Mouse (Mus musculus): ENCODE results near the gene 2010111I01Rik.

2010111I01Rik gene

DNA sequence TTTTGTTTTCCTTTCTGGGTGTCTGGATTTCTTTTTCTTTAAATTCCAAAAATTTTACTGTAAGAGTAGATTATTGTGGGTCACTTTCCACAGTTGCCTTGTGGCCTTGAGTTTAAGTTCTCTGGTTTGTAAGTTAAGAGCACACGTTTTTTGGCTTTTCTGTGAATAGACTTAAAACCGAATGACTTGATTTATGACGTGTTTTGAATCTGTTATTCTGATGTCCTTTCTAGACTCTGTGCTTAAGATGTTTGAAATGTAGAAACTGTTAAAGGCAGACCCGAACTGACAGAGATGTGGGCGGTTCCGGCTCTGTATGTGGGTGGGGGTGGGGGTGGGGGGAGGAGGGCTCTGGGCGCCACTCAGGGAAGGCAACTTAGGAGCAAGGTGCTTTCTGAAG lies 282.3 kb downstream of the 2010111I01Rik start:
- DNase-seq, result peak in 1 of 2 experiments; percentile 19

DNA sequence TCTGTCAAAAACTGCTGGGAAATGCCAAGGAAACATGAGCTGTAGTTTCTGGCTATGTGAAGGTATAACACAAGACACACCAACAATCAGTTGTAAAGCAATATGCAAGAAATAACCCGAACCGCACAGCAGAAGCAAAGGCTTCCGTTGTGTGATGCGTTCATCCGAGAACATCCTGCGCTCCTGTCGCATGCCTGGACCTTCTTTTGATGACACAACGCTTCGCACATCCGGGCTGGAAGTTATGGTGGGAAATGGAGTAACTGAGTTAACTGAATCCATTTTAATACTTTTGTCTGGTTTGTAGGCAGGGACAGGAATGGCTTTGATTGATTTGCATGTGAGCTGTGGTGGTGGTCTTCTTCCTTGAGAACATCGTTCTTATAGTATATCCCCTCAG lies 282.9 kb downstream of the 2010111I01Rik start:
- peak in 1 of 2 experiments; percentile 39 for DNase-seq

DNA sequence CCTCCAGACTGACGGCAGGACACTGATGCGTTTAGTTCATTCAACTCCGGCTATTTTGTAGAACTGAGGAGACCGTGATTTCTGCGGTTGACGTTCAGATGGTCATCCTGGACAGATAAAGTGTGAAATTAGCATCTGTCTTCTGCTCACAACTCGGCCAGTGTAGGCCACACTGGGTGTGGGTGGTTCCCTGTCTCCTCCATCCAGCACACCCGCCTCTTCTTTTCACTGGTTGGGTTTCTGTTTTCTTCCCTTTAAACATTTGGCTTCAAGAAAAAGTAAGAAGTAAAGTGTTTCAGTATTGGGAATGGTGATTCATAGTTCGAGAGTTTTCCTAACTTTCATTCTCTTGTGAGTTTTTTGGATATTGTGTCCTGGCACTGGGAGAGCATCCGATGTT lies 283.6 kb downstream of the 2010111I01Rik start:
- peak in 1 of 2 experiments; percentile 10 for DNase-seq

DNA sequence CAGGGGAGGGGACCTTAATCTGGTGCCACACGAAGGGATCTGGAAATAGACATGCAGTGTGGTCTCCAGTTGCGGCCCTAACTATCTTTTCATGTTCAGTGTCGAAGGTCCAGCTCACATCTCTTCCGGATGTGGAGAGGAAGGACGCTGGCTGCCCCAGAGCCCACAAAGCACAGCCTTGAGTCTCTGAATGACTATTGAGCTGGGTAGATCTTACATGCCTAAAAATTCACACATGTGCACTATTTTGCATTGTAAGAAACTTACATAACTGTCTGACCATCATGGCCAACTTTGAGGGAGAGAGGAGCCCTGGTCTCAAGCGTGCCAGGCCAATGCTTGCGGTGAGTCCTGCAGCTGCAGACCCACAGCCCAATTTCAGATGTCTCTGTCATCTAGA lies 284.5 kb downstream of the 2010111I01Rik start:
- DNase-seq, result peak in 1 of 2 experiments; percentile 25

DNA sequence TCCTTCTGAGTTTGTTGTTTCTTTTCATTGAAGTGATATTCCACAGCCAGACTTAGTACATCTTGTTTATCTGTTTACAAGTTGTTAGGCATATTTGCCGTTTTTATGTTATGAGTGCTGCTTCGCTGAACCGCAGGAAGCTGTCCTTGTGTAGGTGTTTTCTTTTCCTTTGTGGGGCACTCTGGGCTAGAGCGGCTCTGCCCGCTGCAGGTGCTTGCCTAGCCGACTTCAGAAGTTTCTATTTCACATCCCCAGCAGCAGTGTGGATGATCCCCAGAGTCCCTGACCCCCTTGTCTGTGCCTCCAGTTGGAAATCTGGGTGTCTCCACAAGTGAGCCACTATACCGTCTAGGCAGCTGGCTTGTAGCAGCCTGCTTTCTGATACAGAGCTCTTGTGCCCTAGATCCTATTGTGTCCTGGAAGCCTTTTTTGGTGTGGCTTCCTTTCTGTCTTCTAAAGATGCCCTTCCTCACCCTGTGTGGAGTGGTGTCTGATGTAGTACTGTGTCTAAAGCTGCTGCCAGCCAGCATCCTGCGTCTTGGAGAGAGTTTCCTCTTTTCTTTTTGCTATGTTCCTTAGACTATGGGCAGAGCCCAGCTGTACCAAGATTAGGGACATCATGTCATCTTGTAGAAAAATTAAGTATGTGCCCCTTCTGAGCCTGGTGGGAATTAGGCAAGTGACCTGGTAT lies 285.2 kb downstream of the 2010111I01Rik start:
- peak; percentile 33 to 49 for DNase-seq

DNA sequence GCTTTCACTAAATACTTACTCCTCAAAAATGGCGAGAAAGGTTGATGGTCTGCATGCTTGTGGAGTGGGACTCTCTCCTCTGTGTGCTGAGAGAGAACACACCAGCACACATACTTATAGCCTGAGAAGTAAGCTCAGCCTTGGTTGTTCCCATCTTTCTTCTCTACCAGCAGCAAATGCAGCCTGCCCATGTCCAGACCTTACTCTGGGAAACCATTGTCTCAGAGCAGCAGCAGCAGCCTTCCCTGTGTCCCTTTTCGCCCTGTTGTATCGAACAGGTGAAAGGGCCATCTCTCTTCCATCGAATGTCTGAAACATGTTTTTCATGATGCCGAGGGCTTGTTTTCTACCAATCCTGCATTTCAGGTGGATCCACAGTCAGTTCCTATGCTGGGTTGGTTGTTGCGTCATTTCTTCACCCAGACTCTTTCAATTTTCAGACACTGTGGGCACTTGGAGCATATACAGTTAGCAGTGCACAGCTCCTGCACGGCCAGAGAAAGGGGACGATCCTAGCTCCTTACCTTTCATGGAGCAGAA lies 285.8 kb downstream of the 2010111I01Rik start:
- no peak for DNase-seq

DNA sequence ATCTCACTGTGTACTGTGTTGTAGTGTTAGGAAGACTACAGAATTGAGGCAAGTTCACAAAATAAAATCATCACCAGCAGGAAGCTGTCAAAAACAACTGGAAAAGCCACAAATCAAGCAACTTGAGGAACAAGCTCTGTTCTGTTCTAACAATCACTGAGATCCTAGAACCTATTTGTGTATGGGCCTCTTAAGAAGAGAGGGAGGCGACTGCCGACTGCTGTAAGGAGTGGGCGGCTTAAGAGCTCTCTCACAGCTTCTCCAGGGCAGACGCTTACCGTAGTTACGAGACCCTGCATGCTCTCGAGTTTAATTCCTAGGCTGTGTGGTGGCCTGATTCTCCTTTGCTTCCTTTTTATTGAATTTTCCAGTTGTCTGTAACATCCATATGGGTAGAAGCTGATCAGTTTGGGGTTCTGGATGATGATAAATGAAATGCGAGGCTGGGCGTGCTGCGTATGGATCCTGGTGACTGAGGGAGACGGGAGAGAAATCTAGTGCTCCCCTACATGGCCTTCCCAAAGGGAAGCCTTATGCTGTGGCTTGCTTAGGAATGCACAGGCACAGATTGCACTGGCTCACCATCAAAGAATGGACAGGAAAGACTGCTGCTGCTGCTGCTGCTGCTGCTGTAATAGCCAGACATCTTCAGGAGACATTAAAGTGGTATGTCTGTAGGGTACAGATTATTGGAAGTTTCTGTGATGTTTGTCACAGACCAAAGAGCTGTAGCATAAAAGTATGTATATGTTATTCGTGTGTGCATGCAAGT lies 286.6 kb downstream of the 2010111I01Rik start:
- DNase-seq, result peak; percentile 23 to 51

DNA sequence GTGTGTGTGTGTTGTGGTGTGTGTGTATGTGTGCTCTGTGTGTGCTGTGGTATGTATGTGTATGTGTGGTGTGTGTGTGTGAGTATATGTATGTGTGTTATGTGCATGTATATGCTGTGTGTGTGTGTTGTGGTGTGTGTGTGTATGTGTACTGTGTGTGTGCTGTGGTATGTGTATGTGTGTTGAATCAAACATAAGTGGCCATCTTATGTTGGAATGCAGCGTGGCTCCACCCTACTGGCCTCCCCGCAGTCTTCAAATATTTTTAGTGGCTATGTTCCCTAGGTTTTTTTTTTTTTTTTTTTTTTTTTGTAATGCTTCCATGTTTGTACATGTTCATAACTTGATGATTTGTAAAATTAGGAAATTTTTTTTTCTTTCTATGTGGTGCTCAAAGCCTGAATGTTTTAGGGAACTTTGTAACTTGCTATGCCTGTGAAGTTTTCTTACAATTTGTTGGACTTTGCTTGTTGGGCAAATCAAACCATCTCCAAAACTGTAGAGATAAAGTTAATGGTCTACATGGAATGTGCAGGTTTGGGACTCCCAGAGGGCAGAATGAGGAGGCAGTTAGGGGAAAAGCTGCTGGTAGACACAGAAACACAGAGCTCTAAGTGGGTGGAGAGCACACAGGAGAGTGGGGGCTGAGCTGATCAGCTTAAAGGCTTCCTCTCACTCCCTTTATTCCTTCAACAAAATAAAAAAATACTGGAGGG lies 287.8 kb downstream of the 2010111I01Rik start:
- DNase-seq, result peak in 1 of 2 experiments; percentile 12

DNA sequence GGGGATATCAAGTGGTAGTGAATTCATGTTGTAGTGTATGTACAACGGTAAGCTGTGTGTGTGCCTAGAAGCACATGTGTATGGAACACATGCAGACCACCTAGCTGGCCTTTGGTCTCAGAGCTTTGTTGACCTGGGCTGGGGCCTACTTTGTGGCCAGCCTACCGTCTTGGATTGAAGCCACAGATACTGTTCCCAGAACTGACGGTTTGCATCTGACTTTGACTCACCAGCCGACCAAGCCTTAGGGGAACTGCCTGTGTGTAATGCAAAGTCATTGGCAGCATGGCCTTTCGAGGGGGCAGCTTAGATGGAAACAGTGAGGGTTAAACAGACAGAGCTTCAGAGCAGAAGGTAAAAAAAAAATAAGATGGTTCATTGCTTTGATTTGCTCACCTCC lies 288.5 kb downstream of the 2010111I01Rik start:
- peak in 1 of 2 experiments; percentile 45 for DNase-seq

DNA sequence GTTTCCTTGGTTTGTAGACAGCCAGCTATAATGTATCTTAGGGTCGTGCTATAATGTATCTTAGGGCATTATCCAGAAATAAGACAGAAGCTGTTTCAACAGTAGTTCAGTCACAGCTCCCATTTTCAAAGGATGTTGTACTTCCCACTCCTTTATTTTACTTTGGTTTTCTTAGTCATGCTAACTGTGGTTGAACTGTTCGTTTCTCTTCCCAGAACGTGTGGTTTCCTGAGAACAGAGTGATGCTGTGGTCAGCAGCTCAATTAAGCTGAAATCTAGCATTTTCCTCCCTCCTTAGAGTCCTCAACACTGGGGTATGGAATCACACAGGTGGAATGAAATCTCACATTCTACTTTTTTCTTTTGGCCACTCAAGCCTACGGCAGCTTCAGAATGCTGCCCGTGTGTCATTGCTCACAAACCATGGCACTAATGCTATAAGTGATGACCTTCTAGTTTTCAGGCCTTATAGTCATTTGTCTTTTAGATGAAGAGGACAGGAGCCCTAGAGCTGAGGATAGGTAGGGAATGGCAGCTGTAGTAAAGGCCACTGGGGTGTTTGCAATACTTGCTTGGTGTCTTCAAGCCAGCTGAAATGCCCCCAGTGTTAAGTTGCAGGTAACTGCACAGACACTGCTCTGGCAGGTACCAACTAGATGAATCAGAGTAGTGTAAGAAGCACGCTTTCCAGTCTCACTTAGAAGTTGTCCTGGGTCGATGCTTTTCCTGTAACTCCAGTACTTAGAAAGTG lies 289.4 kb downstream of the 2010111I01Rik start:
- no peak for DNase-seq

DNA sequence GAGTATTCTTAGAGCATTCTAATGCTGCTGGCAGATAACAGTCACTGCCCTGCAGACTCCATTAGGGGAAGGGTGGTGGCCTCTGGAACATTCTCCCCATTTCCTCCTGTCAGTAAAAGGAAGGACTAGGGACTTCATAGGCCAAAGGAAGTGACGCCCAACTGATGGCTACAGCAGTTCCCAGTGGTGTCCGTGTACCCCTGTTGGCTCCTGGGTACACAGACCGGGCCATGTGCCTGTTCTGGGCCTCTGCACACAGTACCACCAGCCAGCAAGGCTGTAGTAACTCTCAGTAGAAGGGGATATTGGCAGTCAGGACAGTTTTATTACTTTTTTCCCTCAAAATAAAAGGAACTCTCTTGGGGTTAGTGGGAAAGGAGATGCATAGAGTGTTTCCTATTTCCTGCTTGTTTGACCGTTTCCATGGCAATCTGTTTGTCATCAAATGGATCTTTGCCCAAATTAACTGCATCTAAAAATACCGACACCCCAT lies 290.9 kb downstream of the 2010111I01Rik start:
- DNase-seq, result peak; percentile 58 to 79

DNA sequence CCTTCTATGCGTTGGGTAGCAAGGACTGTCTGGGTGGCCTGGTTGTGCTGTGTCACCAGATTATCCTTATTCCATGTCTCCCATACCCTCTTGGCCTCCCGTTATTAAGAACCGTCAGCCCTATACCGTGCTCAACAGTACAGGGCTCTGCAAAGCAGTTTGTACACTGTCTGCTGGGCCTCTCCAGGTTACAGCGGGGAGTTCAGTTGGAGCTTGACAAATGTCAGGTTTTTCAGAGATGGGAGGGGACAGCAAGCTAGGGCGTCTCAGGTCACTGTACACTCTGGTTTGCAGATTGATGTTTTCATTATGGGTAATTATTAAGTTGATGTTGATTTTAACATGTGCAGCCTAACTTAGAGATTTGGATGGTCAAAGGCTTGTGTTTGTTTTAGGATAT lies 291.5 kb downstream of the 2010111I01Rik start:
- DNase-seq, result no peak

DNA sequence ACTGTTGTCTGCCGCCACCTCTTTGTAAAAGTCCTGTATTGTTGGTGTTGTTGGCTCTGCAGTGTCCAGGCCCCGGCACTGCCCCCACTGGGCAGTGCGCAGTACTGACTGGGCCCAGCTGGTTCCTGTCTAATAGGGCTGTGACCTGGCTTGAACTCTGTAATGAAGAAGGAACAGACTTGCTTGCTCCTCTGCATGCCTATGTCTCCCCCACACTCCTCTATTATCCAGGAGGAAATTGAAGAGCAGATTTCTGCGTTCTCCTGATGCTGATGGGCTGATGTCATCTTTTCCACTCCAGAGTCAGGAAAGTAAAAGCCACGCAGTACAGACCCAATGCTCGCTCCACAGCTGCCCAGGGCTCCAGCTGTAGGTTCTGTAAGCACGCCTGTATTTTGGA lies 292.1 kb downstream of the 2010111I01Rik start:
- DNase-seq, result peak; percentile 82 to 88

DNA sequence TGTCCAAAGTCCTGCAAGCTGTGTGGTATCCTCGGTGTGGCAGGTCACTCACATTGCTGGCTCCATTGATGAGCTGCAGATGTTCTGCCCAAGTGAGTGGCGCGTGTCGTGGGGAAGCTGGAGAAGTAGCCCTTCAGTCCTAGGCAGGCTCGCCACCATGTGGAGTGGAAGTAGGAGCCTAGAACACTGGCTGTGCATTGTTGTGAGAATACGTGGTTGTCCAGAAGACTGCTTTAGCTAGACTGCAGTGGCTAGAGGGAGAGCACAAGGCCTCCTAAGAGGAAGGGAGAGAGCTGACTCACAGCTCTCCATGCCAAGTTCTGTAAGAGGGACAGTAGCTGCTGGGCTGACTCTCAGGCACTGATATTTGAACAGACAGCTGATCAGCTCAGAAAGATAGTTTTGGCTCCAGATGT lies 293.5 kb downstream of the 2010111I01Rik start:
- no peak for DNase-seq

DNA sequence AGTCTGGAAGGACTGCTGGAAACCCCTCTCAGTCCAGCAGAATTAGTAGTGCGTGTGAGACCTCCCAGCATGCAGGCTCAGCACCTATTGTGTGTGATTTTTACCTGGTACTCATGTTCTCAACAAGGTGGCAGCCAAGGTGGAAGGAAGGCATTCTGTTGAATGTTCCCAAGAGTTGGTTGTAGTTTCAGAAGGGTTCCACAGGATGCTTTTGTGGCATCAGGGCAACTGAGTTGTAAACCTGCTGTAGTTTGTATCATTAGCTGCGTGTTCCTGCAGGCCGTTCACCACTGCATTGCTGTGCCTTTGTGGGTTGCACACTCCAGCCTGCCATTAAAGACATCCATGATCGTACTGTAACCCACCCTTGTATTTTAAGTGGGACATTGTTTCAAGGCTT lies 294.0 kb downstream of the 2010111I01Rik start:
- DNase-seq, result no peak

DNA sequence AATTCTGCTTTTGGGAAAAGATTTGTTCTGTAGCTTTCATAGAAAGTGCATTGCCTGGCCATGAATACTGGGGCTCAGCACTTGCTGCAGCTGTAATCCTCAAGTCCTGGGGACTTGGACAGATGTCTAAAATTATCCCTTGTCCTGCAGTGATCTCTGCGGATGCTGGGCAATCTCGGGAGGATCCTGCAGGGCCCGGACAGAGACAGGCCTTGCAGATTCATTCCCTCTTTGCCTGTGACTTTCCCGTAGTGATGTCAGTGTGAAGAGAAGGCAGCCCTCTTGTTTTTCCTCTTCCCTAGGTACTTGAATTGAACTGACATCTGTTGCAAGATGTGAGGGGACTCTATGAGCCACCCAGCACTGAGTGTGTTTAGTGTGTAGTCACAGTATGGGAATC lies 295.4 kb downstream of the 2010111I01Rik start:
- no peak for DNase-seq

DNA sequence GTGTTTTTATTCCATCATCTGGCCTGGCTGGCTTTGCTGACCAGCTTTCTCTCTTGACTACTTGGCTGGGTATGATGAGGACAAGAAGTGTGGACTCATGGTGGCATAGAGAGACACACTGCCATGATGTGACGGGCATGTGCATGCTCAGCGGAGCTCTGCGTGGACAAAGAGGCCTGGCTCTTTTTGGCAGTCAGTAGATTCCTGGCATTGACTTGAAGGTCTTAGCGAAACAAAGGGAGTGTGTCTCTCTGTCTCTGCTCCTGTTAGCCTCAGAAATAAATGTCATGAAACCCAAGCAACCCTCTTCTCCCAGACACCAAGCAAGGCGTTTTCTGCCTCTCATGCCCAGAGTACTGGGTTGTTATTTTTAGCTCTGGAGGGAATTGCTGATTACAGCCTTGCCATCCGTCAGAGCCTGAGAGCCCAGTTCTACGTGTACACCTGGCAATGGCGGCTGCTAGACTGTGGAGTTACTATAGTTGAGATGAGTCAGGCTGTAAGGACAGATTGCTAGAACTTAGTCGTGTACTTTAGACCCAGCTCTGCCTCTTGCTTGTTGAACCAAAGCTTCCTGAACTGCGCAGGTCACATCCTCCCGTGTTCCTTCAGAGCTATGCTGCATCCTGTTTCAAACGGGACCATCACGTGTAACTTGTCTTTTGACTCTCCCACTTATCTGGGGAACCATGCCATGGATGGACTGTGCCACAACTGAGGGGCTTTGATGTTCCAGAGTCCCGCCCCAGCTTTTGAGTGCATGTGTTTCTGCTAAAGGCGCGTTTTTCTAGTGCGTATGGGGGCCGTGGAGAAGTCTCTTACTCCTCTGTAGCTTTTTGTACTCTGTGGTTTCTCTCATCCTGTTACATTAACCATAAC lies 296.3 kb downstream of the 2010111I01Rik start:
- DNase-seq, result peak; percentile 65 to 70

DNA sequence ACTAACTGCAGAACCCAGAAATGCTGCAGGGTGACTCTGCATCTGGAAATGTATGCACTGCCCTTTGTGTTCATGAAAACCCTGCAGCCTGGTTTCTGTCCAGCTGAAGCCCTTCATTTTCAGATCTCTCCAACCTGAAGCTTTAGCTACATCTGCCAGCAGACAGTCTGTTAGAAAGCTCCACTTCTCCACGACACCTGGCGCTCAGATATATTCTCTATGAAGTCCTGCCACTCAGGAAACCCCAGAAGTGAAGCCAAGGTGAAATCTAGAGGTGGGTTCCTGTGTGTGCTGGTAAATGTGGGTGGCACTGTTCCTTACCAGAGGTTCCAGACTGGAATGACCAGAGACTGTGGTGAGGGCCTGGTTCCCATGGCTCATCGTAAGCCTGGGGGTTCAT lies 297.0 kb downstream of the 2010111I01Rik start:
- no peak for DNase-seq

DNA sequence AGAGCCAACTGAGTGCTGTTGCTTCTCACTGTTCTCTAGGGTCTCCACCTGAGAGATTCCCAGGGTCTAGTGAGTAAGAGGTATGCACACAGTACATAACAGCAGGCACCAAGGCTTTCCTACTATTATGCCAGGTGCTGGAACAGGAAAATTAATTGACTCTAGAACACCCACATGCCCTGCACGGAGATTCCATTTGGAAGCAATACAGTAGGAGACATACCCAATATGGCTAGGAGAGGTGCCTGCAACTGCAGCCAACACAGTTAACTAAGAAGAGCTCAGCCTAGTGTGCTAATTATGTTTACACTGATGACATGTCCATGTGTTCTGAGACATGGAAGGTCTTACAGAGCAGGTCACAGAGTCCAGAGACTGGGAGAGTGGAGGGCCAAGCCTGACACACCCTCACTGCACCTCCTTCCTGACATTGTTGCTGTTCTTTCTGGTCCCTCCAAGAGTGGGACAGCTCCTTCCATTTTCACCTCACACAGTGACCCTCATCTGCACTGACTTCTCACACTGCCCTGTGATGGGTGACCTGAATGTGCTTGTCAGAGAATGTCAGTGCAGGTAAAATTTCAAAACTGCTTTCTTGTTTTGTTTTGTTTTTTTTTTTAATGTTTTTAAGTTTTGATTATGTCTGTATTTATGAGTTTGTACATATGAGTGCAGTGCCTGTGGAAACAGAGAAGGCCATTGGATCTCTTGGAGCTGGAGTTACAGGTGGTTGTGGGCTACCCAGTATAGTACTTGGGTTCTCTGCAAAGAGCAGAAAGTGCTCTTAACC lies 297.7 kb downstream of the 2010111I01Rik start:
- no peak for DNase-seq

DNA sequence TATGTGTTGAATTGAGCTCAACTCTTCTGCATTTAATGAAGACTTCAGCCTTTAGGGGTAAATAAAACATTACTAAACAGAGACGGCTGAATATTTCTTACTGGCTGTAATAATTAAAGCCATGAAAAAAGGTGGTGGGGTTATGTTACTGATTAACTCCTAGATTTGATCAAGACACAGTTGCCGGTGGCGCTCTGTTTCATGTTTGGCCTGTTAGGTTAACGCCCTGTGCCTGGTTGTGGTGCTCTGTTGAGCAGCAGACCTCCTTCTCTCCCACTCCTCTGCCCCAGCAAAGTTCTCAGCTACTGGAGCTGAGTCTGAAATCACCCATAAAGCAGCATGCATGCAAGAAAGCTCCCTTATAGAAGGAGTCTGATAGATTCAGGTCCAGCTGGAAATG lies 303.7 kb downstream of the 2010111I01Rik start:
- peak; percentile 58 to 71 for DNase-seq
